Mouse (Mus musculus): ENCODE data around the gene Olfr776. TPM values are rescaled to one million over a fixed set of nuclear protein-coding genes. Genes with fewer than 3 reads are reported as not detected.

The Olfr776 gene
- not detected for polyA plus RNA-seq (2017; shearing (Covaris generic))

DNA sequence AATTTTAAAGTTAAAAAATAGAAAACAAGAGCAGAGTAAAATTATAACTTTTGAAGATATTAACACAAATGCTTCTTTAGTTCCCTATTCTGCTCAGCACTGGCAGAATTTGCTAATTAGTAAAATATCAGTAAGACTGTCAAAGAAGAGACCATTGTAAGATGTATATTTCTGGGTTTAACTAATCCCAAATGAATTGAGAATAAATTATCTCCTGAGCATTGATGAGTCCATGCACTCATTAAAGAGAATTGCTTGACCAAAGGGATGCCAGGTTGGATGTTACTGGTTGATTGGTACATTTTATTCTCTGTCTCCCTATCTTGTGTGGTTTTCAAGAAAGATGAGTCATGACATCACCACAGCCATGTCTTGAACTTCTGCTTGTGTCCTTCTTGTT is at the start of gene Olfr776:
Olfr776 (plus strand) TSS at position 301 of the 400 bp plus-strand sequence.

DNA sequence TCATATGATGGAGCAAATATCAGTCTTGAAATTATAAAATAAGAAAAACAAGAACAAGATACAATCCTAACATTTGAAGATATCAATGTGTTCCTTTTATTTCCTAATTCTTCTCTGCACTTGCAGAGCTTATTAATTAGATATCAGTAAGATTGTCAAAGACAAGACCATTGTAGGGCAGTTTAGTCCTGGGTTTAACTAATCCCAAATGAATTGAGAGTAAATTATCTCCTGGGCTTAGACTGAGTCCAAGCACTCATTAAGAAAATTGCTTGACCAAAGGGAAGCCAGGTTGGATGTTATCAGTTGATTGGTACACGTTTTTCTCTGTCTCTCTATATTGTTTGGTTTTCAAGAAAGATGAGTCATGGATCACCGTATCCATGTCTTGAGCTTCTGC is 23.0 kb upstream of the Olfr776 start, which contains the start of gene Olfr774:
Olfr774 (plus strand) TSS at position 301 of the 400 bp plus-strand sequence.

DNA sequence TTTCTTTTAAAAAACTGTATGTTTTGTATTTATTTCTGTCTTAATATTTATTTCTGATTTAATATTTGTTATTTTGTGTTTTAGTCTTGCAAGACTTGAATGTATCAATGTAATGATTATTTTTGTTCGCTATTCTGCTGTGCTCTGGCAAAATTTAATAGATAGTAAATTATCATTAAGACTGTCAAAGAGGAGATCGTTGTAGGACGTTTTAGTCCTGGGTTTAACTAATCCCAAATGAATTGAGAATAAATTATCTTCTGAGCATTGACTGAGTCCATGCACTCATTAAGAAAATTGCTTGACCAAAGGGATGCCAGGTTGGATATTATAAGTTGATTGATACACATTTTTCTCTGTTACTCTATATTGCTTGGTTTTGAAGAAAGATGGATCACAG is 10.8 kb upstream of the Olfr776 start, which contains the start of gene Olfr775:
Olfr775 (plus strand) TSS at position 301 of the 400 bp plus-strand sequence.

DNA sequence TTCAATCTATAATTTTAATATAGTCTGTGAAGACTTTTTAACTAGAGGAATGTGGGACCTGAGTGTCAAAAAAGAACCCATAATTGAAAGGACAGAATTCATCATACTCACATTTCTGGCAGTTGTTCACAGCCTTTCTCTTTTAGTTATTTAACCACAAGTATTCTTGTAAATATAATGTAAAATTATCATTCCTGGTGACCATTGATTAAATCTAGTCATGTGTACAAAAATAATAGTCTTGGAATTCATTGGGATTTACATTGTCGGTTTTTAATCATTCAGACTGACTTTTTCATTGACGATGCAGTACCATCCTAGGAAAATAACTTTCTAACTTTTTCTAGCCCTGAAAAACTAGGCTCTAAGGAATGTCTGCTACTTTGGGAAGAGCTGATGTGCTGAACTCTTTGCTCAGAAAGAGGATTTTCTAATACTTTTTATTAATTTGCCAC is 12.2 kb downstream of the Olfr776 start, which contains the start of gene Olfr777:
Olfr777 (minus strand) TSS at position 405 of the 455 bp plus-strand sequence.

Other genes starting within 250 kb of the Olfr776 start
- not detected for gene Olfr763, start 248.3 kb upstream of the Olfr776 start, polyA plus RNA-seq (2017; shearing (Covaris generic))
- not detected for gene Olfr764-ps1, start 219.2 kb upstream of the Olfr776 start, polyA plus RNA-seq (2017; shearing (Covaris generic))
- not detected for gene Olfr765, start 209.1 kb upstream of the Olfr776 start, polyA plus RNA-seq (2017; shearing (Covaris generic))
- gene Olfr766-ps1, start 190.2 kb upstream of the Olfr776 start, polyA plus RNA-seq (2017; shearing (Covaris generic)) = not detected
- not detected for gene Olfr767, start 176.2 kb upstream of the Olfr776 start, polyA plus RNA-seq (2017; shearing (Covaris generic))
- gene Olfr768, start 159.8 kb upstream of the Olfr776 start, polyA plus RNA-seq (2017; shearing (Covaris generic)) = not detected
- gene Olfr769, start 141.3 kb upstream of the Olfr776 start, polyA plus RNA-seq (2017; shearing (Covaris generic)) = not detected
- not detected for gene Olfr770, start 120.1 kb upstream of the Olfr776 start, polyA plus RNA-seq (2017; shearing (Covaris generic))
- not detected for gene Olfr771, start 94.4 kb upstream of the Olfr776 start, polyA plus RNA-seq (2017; shearing (Covaris generic))
- gene Olfr772, start 81.2 kb upstream of the Olfr776 start, polyA plus RNA-seq (2017; shearing (Covaris generic)) = not detected
- gene Olfr773, start 71.7 kb upstream of the Olfr776 start, polyA plus RNA-seq (2017; shearing (Covaris generic)) = not detected
- gene Olfr774, start 22.9 kb upstream of the Olfr776 start, polyA plus RNA-seq (2017; shearing (Covaris generic)) = not detected
- not detected for gene Olfr775, start 10.7 kb upstream of the Olfr776 start, polyA plus RNA-seq (2017; shearing (Covaris generic))
- not detected for gene Olfr777, start 12.4 kb downstream of the Olfr776 start, polyA plus RNA-seq (2017; shearing (Covaris generic))
- not detected for gene Olfr780, start 59.0 kb downstream of the Olfr776 start, polyA plus RNA-seq (2017; shearing (Covaris generic))
- gene Olfr781, start 69.7 kb downstream of the Olfr776 start, polyA plus RNA-seq (2017; shearing (Covaris generic)) = not detected
- gene Olfr782, start 89.7 kb downstream of the Olfr776 start, polyA plus RNA-seq (2017; shearing (Covaris generic)) = not detected
- gene Olfr784, start 125.0 kb downstream of the Olfr776 start, polyA plus RNA-seq (2017; shearing (Covaris generic)) = not detected
- gene Olfr785, start 146.3 kb downstream of the Olfr776 start, polyA plus RNA-seq (2017; shearing (Covaris generic)) = not detected
- gene Olfr786, start 168.2 kb downstream of the Olfr776 start, polyA plus RNA-seq (2017; shearing (Covaris generic)) = not detected
- gene Olfr787, start 202.7 kb downstream of the Olfr776 start, polyA plus RNA-seq (2017; shearing (Covaris generic)) = 0.34 TPM
- not detected for gene Olfr788, start 211.9 kb downstream of the Olfr776 start, polyA plus RNA-seq (2017; shearing (Covaris generic))
- gene Olfr789, start 225.6 kb downstream of the Olfr776 start, polyA plus RNA-seq (2017; shearing (Covaris generic)) = not detected
- not detected for gene Olfr790, start 239.4 kb downstream of the Olfr776 start, polyA plus RNA-seq (2017; shearing (Covaris generic))